Mouse (Mus musculus): ENCODE measurements at regions not wholly inside any gene's neighbourhood (a gene's known extent, or its start where the extent isn't known, plus 50 kb on each side); places are given as distances from the start of the nearest gene placed in this dataset.

DNA sequence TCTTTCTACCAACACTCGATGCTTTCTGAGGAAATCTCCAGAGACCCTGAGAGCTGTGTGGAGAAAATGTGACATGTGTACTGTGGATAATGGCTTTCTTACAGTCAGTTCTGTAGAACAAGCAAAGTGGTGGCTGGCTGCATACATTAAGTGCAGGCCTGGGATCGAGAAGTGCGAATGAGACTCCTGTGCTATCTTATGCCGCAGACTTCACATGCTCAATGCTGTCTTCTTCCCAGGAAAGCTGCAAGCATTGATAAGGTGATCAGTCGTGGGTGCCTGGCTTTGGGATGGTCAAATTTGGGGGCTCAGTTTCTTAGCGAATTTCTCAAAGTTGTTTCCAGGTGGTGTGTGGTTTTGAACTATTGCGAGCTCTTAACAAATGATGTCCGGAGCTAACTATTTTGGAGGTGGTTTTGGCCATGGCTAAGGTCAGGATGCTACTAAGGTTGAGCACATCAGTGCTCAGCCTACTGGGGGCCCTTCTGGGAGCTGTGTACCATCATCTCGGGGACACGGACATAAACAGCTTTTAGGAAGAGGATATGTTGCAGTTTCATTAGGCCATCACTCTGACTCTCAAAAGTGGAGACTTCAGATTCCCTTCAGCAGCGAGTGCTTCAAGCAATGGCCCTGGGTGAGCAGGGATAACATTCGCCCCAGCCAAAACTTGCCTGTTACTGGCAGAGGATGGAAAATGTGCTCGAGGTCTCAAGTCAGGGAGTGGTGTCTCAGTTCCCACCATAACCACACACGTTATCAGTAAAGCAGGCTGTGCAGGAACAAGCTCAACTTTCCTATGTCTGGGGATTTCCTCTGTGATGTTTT, 646.7 kb downstream of the Zfp706 start:
- no peak overlapping the region for H3K9ac ChIP-seq (replicated peaks; ENCODE audit: low read depth, low read length)
- ATAC-seq, result no peak
- H3K27me3 ChIP-seq (replicated peaks; ENCODE audit: control insufficient read depth, insufficient read depth, low read length), result no peaks in the 10 kb centered on the region
- no peaks in the 10 kb centered on the region for H3K36me3 ChIP-seq (ENCODE audit: control insufficient read depth, insufficient read depth)
- no peak overlapping the region for H3K27ac ChIP-seq (ENCODE audit: low read length)
- H3K4me2 ChIP-seq (ENCODE audit: low read length), result no peak overlapping the region
- no peaks in the 10 kb centered on the region for H3K4me1 ChIP-seq (replicated peaks; ENCODE audit: control insufficient read depth, insufficient read depth, low read length)
- 68% methylated on average over 14 of the region's 14 CpGs for WGBS
- no peak overlapping the region for H3K4me3 ChIP-seq (replicated peaks; ENCODE audit: low read length)
- no peaks in the 10 kb centered on the region for H3K9me3 ChIP-seq (ENCODE audit: control insufficient read depth, low read length)

DNA sequence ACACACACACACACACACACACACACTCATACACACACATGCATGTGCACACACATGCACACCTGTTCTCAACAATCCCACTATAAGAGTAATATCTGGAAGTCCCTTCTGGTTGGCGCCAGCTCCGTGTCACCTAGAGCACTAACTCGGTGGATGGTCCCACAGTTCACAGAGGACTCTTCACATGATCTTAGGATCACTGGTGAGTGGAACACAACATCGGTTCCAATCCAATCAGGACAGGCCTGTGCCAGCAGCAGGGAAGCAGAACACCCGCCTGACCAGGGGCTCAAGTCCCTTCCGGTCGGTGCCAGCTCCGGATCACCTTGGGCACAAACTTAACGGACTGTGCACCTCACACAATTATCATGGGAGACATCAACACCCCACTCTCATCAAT, 651.7 kb downstream of the Zfp706 start:
- Histone ChIP-seq H3K4me1 (replicated peaks; ENCODE audit: control insufficient read depth, insufficient read depth, low read length) (no peaks in the 10 kb centered on the region), H3K9me3 (ENCODE audit: control insufficient read depth, low read length) (no peaks in the 10 kb centered on the region), H3K4me2 (ENCODE audit: low read length) (no peak overlapping the region), H3K36me3 (ENCODE audit: control insufficient read depth, insufficient read depth) (no peaks in the 10 kb centered on the region), H3K9ac (replicated peaks; ENCODE audit: low read depth, low read length) (no peak overlapping the region), H3K4me3 (replicated peaks; ENCODE audit: low read length) (no peak overlapping the region), H3K27me3 (replicated peaks; ENCODE audit: control insufficient read depth, insufficient read depth, low read length) (no peaks in the 10 kb centered on the region), H3K27ac (ENCODE audit: low read length) (no peak overlapping the region)
- WGBS, result 93% methylated on average over 9 of the region's 9 CpGs
- no peak for ATAC-seq

DNA sequence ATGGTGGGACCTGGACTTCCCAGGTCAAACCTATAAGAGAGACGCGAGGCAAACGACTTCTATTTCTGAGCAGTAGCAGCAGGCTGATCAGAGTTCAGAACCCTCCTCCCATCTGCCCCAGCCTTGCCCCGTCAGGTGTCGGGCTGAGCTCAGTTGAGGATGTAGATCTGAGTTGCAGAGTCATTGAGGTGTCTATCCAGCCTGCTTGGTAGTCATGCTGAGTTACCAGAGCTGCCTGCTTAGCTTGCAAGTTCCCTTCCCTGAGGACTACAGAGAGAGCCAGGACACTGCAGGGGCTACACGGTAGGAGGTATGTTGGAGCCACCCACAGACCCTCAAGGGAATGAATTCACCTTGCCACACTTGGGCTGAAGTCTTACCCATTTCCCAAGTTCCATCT, 653.0 kb downstream of the Zfp706 start:
- H3K4me2 ChIP-seq (ENCODE audit: low read length), result no peak overlapping the region
- H3K4me3 ChIP-seq (replicated peaks; ENCODE audit: low read length), result no peak overlapping the region
- no peaks in the 10 kb centered on the region for H3K27me3 ChIP-seq (replicated peaks; ENCODE audit: control insufficient read depth, insufficient read depth, low read length)
- H3K36me3 ChIP-seq (ENCODE audit: control insufficient read depth, insufficient read depth), result no peaks in the 10 kb centered on the region
- no peak overlapping the region for H3K27ac ChIP-seq (ENCODE audit: low read length)
- H3K9me3 ChIP-seq (ENCODE audit: control insufficient read depth, low read length), result no peaks in the 10 kb centered on the region
- WGBS, result 90% methylated on average over 6 of the region's 6 CpGs
- H3K9ac ChIP-seq (replicated peaks; ENCODE audit: low read depth, low read length), result no peak overlapping the region
- H3K4me1 ChIP-seq (replicated peaks; ENCODE audit: control insufficient read depth, insufficient read depth, low read length), result no peaks in the 10 kb centered on the region
- no peak for ATAC-seq

DNA sequence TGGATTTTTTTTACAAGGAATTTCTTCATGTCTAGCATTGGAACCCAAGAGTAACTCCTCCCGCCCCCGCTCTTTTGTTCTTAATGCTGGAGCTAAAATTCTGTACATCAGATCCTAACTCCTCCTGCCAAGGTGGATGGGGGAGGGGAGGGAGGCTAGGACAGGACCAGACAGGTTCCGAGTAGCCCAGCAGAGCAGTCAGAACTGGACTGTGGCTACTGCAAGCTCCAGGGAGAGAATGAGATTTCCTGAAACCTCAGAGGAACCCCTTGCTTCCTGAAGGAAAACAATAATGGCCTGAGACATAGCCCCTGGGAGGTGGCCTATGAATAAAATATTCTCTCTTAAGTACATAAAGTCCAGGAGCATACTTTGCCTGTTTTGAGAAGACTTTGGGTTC, 653.8 kb downstream of the Zfp706 start:
- H3K36me3 ChIP-seq (ENCODE audit: control insufficient read depth, insufficient read depth), result no peaks in the 10 kb centered on the region
- no peaks in the 10 kb centered on the region for H3K27me3 ChIP-seq (replicated peaks; ENCODE audit: control insufficient read depth, insufficient read depth, low read length)
- no peak overlapping the region for H3K27ac ChIP-seq (ENCODE audit: low read length)
- H3K4me1 ChIP-seq (replicated peaks; ENCODE audit: control insufficient read depth, insufficient read depth, low read length), result no peaks in the 10 kb centered on the region
- no peak overlapping the region for H3K4me3 ChIP-seq (replicated peaks; ENCODE audit: low read length)
- H3K9ac ChIP-seq (replicated peaks; ENCODE audit: low read depth, low read length), result no peak overlapping the region
- no peak overlapping the region for H3K4me2 ChIP-seq (ENCODE audit: low read length)
- H3K9me3 ChIP-seq (ENCODE audit: control insufficient read depth, low read length), result no peaks in the 10 kb centered on the region
- 80% methylated on average over 3 of the region's 3 CpGs for WGBS
- no peak for ATAC-seq

DNA sequence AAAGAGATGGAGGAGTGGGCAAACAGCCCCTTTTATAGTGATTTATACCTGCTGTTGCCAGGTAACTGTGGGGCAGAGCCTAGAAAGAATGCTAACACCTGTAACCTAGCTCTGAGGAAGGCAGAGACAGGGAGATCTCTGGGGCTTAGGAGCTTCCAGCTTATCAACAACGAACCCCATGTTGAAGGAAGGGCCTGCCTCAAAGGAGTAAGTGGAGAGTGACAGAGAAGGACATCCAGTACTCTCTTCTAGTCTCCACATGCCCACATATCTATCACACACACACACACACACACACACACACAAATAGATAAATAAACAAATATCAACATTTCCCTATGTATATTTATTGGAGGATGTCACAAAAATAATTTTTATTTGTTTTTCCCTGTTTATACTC, 654.6 kb downstream of the Zfp706 start:
- no peak overlapping the region for H3K4me3 ChIP-seq (replicated peaks; ENCODE audit: low read length)
- H3K9me3 ChIP-seq (ENCODE audit: control insufficient read depth, low read length), result no peaks in the 10 kb centered on the region
- no peak overlapping the region for H3K9ac ChIP-seq (replicated peaks; ENCODE audit: low read depth, low read length)
- no peak overlapping the region for H3K27ac ChIP-seq (ENCODE audit: low read length)
- no peaks in the 10 kb centered on the region for H3K4me1 ChIP-seq (replicated peaks; ENCODE audit: control insufficient read depth, insufficient read depth, low read length)
- no peaks in the 10 kb centered on the region for H3K27me3 ChIP-seq (replicated peaks; ENCODE audit: control insufficient read depth, insufficient read depth, low read length)
- no peaks in the 10 kb centered on the region for H3K36me3 ChIP-seq (ENCODE audit: control insufficient read depth, insufficient read depth)
- H3K4me2 ChIP-seq (ENCODE audit: low read length), result no peak overlapping the region
- 60% methylated on average over 1 of the region's 1 CpGs for WGBS
- ATAC-seq, result no peak

DNA sequence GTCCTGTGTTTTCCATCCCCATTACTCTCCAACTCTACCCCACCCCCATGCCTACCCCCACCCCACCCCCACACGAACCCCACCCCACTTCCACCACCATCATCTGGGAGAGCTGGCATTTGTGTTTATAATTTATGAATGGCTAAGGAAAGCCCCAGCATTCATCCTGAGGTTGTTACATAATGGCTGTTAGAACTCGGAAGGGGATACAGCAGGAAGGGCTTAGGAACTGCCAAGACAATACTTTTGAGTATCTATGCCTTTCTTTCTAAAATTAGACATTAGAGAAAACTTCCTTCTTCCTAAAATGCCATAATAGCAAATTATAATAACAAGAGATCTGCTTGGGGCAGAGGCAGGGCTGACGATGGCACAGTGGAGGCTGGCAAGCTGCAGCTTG, 655.9 kb downstream of the Zfp706 start:
- H3K4me1 ChIP-seq (replicated peaks; ENCODE audit: control insufficient read depth, insufficient read depth, low read length), result no peaks in the 10 kb centered on the region

DNA sequence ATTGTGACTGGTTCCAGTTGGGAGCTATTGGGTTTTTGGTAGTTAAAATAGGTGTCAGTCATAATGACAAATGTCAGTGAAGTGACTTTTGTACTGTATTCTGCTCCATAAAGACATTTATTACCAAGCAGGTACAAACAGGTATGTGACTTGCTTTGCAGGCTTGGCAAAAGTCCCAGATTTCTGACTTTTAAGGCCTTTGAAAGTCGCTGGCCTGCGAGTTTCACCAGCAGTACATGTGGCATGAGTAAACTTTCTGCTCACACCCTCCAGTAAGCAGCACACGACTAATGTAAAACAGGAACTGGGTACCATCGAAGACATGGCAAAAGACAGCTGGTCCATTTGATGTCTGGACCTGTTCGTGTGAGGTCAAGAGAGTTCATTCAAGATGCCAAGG, 659.2 kb downstream of the Zfp706 start:
- 84% methylated on average over 5 of the region's 5 CpGs for WGBS
- no peak overlapping the region for H3K4me3 ChIP-seq (replicated peaks; ENCODE audit: low read length)
- H3K36me3 ChIP-seq (ENCODE audit: control insufficient read depth, insufficient read depth), result no peaks in the 10 kb centered on the region
- no peak for ATAC-seq
- H3K4me2 ChIP-seq (ENCODE audit: low read length), result no peak overlapping the region
- no peaks in the 10 kb centered on the region for H3K27me3 ChIP-seq (replicated peaks; ENCODE audit: control insufficient read depth, insufficient read depth, low read length)
- H3K9me3 ChIP-seq (ENCODE audit: control insufficient read depth, low read length), result no peaks in the 10 kb centered on the region
- no peak overlapping the region for H3K9ac ChIP-seq (replicated peaks; ENCODE audit: low read depth, low read length)
- no peaks in the 10 kb centered on the region for H3K4me1 ChIP-seq (replicated peaks; ENCODE audit: control insufficient read depth, insufficient read depth, low read length)
- H3K27ac ChIP-seq (ENCODE audit: low read length), result no peak overlapping the region

More for the DNA sequence above, 655.9 kb downstream of the Zfp706 start:
- 31% methylated on average over 3 of the region's 3 CpGs for WGBS
- no peak for ATAC-seq
- H3K36me3 ChIP-seq (ENCODE audit: control insufficient read depth, insufficient read depth), result no peaks in the 10 kb centered on the region
- no peak overlapping the region for H3K4me2 ChIP-seq (ENCODE audit: low read length)
- H3K9me3 ChIP-seq (ENCODE audit: control insufficient read depth, low read length), result no peaks in the 10 kb centered on the region
- H3K4me3 ChIP-seq (replicated peaks; ENCODE audit: low read length), result no peak overlapping the region
- H3K27me3 ChIP-seq (replicated peaks; ENCODE audit: control insufficient read depth, insufficient read depth, low read length), result no peaks in the 10 kb centered on the region
- no peak overlapping the region for H3K27ac ChIP-seq (ENCODE audit: low read length)
- H3K9ac ChIP-seq (replicated peaks; ENCODE audit: low read depth, low read length), result no peak overlapping the region

DNA sequence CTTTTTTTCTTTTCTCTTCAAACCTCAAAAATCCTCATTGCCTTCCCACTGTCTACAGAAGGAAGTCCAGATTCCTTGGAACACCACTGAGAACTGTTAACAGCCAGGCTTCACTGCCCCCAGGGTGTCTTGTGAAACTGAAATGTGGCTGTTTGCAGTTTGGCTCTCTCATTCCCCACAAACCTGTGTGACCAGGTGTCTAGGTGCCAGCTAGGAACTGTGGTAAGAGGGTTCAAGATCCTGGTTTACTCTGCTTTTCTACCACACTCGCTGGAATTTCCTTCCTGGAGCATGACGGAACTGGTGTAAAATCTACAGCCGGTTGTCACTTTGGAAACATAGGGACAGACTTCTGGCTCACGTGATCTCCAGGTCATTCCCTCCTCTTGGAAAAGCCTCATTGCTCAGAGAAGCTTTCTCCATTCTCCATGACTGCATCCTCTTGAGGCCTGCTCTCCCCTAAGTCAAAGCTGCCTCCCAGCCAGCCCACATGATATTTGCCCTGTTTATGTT, 660.2 kb downstream of the Zfp706 start:
- no peak overlapping the region for H3K27ac ChIP-seq (ENCODE audit: low read length)
- no peaks in the 10 kb centered on the region for H3K27me3 ChIP-seq (replicated peaks; ENCODE audit: control insufficient read depth, insufficient read depth, low read length)
- H3K4me3 ChIP-seq (replicated peaks; ENCODE audit: low read length), result no peak overlapping the region
- no peak for ATAC-seq
- WGBS, result 90% methylated on average over 4 of the region's 4 CpGs
- no peak overlapping the region for H3K9ac ChIP-seq (replicated peaks; ENCODE audit: low read depth, low read length)
- no peaks in the 10 kb centered on the region for H3K36me3 ChIP-seq (ENCODE audit: control insufficient read depth, insufficient read depth)
- H3K4me1 ChIP-seq (replicated peaks; ENCODE audit: control insufficient read depth, insufficient read depth, low read length), result no peaks in the 10 kb centered on the region
- no peaks in the 10 kb centered on the region for H3K9me3 ChIP-seq (ENCODE audit: control insufficient read depth, low read length)
- no peak overlapping the region for H3K4me2 ChIP-seq (ENCODE audit: low read length)

DNA sequence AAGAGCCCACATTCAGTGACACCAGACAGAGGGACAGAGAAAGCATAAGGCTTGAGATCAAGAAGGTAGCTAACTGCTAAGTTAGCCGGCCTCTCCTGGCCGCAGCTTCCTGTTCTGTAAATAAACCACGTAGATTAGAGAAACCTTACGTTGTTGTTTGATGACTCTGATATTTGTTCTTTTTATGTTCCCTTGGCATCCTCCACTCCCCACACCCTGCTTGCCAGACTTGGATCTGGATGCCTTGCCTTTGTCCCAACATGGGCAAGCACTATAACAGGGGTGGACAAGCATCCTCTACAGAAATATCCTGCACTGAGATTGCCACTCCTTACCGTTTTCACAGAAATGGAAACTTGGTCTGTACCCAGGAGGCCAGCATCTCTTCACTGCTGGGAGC, 661.4 kb downstream of the Zfp706 start:
- no peak for ATAC-seq
- Histone ChIP-seq H3K27ac (ENCODE audit: low read length) (no peak overlapping the region), H3K9me3 (ENCODE audit: control insufficient read depth, low read length) (no peaks in the 10 kb centered on the region), H3K4me3 (replicated peaks; ENCODE audit: low read length) (no peak overlapping the region), H3K4me1 (replicated peaks; ENCODE audit: control insufficient read depth, insufficient read depth, low read length) (no peaks in the 10 kb centered on the region; the same call in 1 of the 2 replicates), H3K27me3 (replicated peaks; ENCODE audit: control insufficient read depth, insufficient read depth, low read length) (no peaks in the 10 kb centered on the region), H3K9ac (replicated peaks; ENCODE audit: low read depth, low read length) (no peak overlapping the region), H3K36me3 (ENCODE audit: control insufficient read depth, insufficient read depth) (no peaks in the 10 kb centered on the region), H3K4me2 (ENCODE audit: low read length) (no peak overlapping the region)
- 89% methylated on average over 5 of the region's 5 CpGs for WGBS
